Mouse (Mus musculus): ENCODE data around the gene Cnot4.

DNA sequence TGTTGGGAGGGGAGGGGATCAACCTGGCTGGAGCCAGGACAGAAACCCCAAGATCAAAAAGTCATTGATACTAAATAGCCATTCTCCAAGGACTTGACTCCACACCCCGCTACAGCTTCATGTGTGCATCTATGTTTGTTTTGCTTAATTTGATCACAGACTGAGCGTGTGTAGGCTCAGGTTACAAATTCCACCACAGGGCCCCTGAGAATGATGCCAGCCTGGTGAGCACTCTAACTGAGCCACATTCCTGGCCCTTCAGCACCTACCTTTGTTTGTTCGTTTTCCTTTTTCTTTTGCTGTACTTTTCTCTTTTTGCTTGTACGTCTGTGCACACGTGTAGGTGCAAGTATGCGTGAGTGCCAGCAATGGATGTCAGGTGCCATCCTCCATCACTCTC is 144.3 kb downstream of the Cnot4 start:
- no peak for TF ChIP-seq HCFC1 (IDR thresholded peaks at IDR 0.05; ENCODE audit: borderline replicate concordance, insufficient read depth, low read length)
- no peak for TF ChIP-seq ZNF384 (IDR thresholded peaks at IDR 0.05; ENCODE audit: low read depth, low read length)
- no peak for TF ChIP-seq ZC3H11A (IDR thresholded peaks at IDR 0.05; ENCODE audit: borderline replicate concordance, low read depth, low read length)
